In genomic region chr5:24474723-24475261, GRCm38 (mm10) we compare ENCODE assay signal across 8 mouse cellular contexts. TPM values are rescaled to one million over a fixed set of nuclear protein-coding genes. Genes with fewer than 3 reads are reported as not detected.
DNase-seq lines count a peak whose midpoint lies in the region; ATAC-seq and TF ChIP-seq lines count a peak whose summit lies in the region.

No protein-coding gene starts in this region.

- 0 out of 2 replicates have a peak overlapping the region, but pooled peaks have one; percentile 27 for H3K27ac ChIP-seq in intestine, embryonic 15.5 days
- no peak overlapping the region for H3K27ac ChIP-seq in liver, adult 2 months (replicated peaks; ENCODE audit: insufficient read depth, low read depth, low read length)
- no peak overlapping the region for H3K27ac ChIP-seq in neural tube, embryonic 12.5 days

- 4% methylated on average over 67 of the region's 67 CpGs for WGBS in intestine, embryonic 15.5 days
- 39% methylated on average over 67 of the region's 67 CpGs for WGBS in liver, adult 2 months
- WGBS in neural tube, embryonic 12.5 days: 3% methylated on average over 67 of the region's 67 CpGs

- no peak for TF ChIP-seq CTCF in liver, adult 2 months (IDR thresholded peaks at IDR 0.05; ENCODE audit: low read depth, low read length)

- H3K79me2 ChIP-seq in liver, adult 2 months (ENCODE audit: control insufficient read depth, insufficient read depth, low read length): peaks cover 39% of the 10 kb centered on the region

- DNase-seq in cerebellum, postnatal 14 days: peak; percentile 41 to 49
- DNase-seq in cerebellum, adult 9-11 months: no peak
- peak; percentile 75 for DNase-seq in adrenal gland, postnatal 10 days
- peak; percentile 42 for DNase-seq in gastrocnemius, postnatal 25 days
- no peak for DNase-seq in liver, adult 2 months (ENCODE audit: extremely low read depth, low read depth, low spot score)
- DNase-seq in thymus, postnatal 14 days: peak; percentile 64

- no peaks in the 10 kb centered on the region for H3K9me3 ChIP-seq in intestine, embryonic 15.5 days
- no peaks in the 10 kb centered on the region for H3K9me3 ChIP-seq in neural tube, embryonic 12.5 days

- peak overlapping the region; percentile 47 for H3K4me3 ChIP-seq in intestine, embryonic 15.5 days (replicated peaks)
- H3K4me3 ChIP-seq in liver, adult 2 months (ENCODE audit: insufficient read depth, low read depth, low read length): peak overlapping the region; percentile 4; the same call in 1 of the 2 replicates
- peak overlapping the region; percentile 40 for H3K4me3 ChIP-seq in neural tube, embryonic 12.5 days

- H3K27me3 ChIP-seq in intestine, embryonic 15.5 days (replicated peaks): peaks cover 9% of the 10 kb centered on the region; the same call in 1 of the 2 replicates
- no peaks in the 10 kb centered on the region for H3K27me3 ChIP-seq in liver, adult 2 months (ENCODE audit: control insufficient read depth, insufficient read depth, low read length)
- H3K27me3 ChIP-seq in neural tube, embryonic 12.5 days (replicated peaks): peaks cover 35% of the 10 kb centered on the region

- H3K36me3 ChIP-seq in intestine, embryonic 15.5 days: peaks cover 25% of the 10 kb centered on the region
- no peaks in the 10 kb centered on the region; the same call in 1 of the 2 replicates for H3K36me3 ChIP-seq in liver, adult 2 months (ENCODE audit: control insufficient read depth, insufficient read depth, low read length)
- H3K36me3 ChIP-seq in neural tube, embryonic 12.5 days: peaks cover 33% of the 10 kb centered on the region

- ATAC-seq in intestine, embryonic 15.5 days: 0 out of 2 replicates have a peak, but pooled peaks have one; percentile 22
- ATAC-seq in neural tube, embryonic 12.5 days (ENCODE audit: low FRiP score, low read depth): no peak

- H3K9ac ChIP-seq in intestine, embryonic 15.5 days: peak overlapping the region; percentile 42
- H3K9ac ChIP-seq in liver, adult 2 months (ENCODE audit: low read depth, low read length): no peak overlapping the region
- peak overlapping the region; percentile 53 for H3K9ac ChIP-seq in neural tube, embryonic 12.5 days

- H3K4me2 ChIP-seq in intestine, embryonic 15.5 days (replicated peaks): peak overlapping the region; percentile 71
- peak overlapping the region; percentile 68 for H3K4me2 ChIP-seq in neural tube, embryonic 12.5 days (replicated peaks)

- no peak for TF ChIP-seq POLR2A in liver, adult 2 months (IDR thresholded peaks at IDR 0.05; ENCODE audit: extremely low read depth, insufficient read depth, low read length)

- H3K4me1 ChIP-seq in intestine, embryonic 15.5 days (replicated peaks): peaks cover 35% of the 10 kb centered on the region
- H3K4me1 ChIP-seq in liver, adult 2 months (ENCODE audit: control insufficient read depth, insufficient read depth, low read length): no peaks in the 10 kb centered on the region
- peaks cover 28% of the 10 kb centered on the region for H3K4me1 ChIP-seq in neural tube, embryonic 12.5 days

RNA-seq across cellular contexts. Expression of gene Agap3, which starts 22.8 kb away (rescaled TPM):
- total RNA-seq in adrenal gland, postnatal 10 days (2021): 10 to 100 TPM; 67.6 to 72.2 TPM
- total RNA-seq in gastrocnemius, postnatal 25 days (2021): 10 to 100 TPM; 52.4 to 56.0 TPM
- 28.7 and 28.9 TPM in 2 replicates for polyA plus RNA-seq in intestine, embryonic 15.5 days (2015; fragmentation: Nextera tagmentation; extraction: Ambion mirVana)
- 13.8 and 17.9 TPM in 2 replicates for total RNA-seq in liver, adult 2 months (2014; rRNA removed)
- 33.7 and 37.8 TPM in 2 replicates for polyA plus RNA-seq in liver, adult 2 months (2012; rRNA removed)
- polyA plus RNA-seq in neural tube, embryonic 12.5 days (2016; fragmentation: Nextera tagmentation; extraction: Ambion mirVana): 109 and 113 TPM in 2 replicates

RNA-seq across cellular contexts. Expression of gene Tmub1, which starts 27.1 kb away (rescaled TPM):
- 10 to 100 TPM in 1 of 2 experiments, 1 to 10 TPM in 1; 9.1 to 10.5 TPM for total RNA-seq in adrenal gland, postnatal 10 days (2021)
- total RNA-seq in gastrocnemius, postnatal 25 days (2021): 10 to 100 TPM; 17.2 to 18.9 TPM
- polyA plus RNA-seq in intestine, embryonic 15.5 days (2015; fragmentation: Nextera tagmentation; extraction: Ambion mirVana): 22.4 and 23.6 TPM in 2 replicates
- total RNA-seq in liver, adult 2 months (2014; rRNA removed): 5.2 and 6.2 TPM in 2 replicates
- 30.7 and 35.2 TPM in 2 replicates for polyA plus RNA-seq in liver, adult 2 months (2012; rRNA removed)
- polyA plus RNA-seq in neural tube, embryonic 12.5 days (2016; fragmentation: Nextera tagmentation; extraction: Ambion mirVana): 35.3 and 40.0 TPM in 2 replicates

RNA-seq across cellular contexts. Expression of gene Fastk, which starts 29.7 kb away (rescaled TPM):
- 100 to 1,000 TPM; 129 to 172 TPM for total RNA-seq in adrenal gland, postnatal 10 days (2021)
- total RNA-seq in gastrocnemius, postnatal 25 days (2021): 100 to 1,000 TPM; 169 to 176 TPM
- polyA plus RNA-seq in intestine, embryonic 15.5 days (2015; fragmentation: Nextera tagmentation; extraction: Ambion mirVana): 104 and 110 TPM in 2 replicates
- total RNA-seq in liver, adult 2 months (2014; rRNA removed): 22.3 and 28.5 TPM in 2 replicates
- polyA plus RNA-seq in liver, adult 2 months (2012; rRNA removed): 104 and 166 TPM in 2 replicates
- polyA plus RNA-seq in neural tube, embryonic 12.5 days (2016; fragmentation: Nextera tagmentation; extraction: Ambion mirVana): 114 TPM in 2 replicates

RNA-seq across cellular contexts. Expression of gene Slc4a2, which starts 51.2 kb away (rescaled TPM):
- total RNA-seq in adrenal gland, postnatal 10 days (2021): 10 to 100 TPM; 58.7 to 60.9 TPM
- 10 to 100 TPM; 17.9 to 19.9 TPM for total RNA-seq in gastrocnemius, postnatal 25 days (2021)
- 41.1 and 46.9 TPM in 2 replicates for polyA plus RNA-seq in intestine, embryonic 15.5 days (2015; fragmentation: Nextera tagmentation; extraction: Ambion mirVana)
- total RNA-seq in liver, adult 2 months (2014; rRNA removed): 15.4 and 22.7 TPM in 2 replicates
- polyA plus RNA-seq in liver, adult 2 months (2012; rRNA removed): 33.5 and 40.4 TPM in 2 replicates
- polyA plus RNA-seq in neural tube, embryonic 12.5 days (2016; fragmentation: Nextera tagmentation; extraction: Ambion mirVana): 23.0 and 24.3 TPM in 2 replicates

RNA-seq across cellular contexts. Expression of gene Cdk5, which starts 51.5 kb away (rescaled TPM):
- 10 to 100 TPM; 37.9 to 41.3 TPM for total RNA-seq in adrenal gland, postnatal 10 days (2021)
- 10 to 100 TPM; 11.7 to 13.7 TPM for total RNA-seq in gastrocnemius, postnatal 25 days (2021)
- 35.5 and 38.3 TPM in 2 replicates for polyA plus RNA-seq in intestine, embryonic 15.5 days (2015; fragmentation: Nextera tagmentation; extraction: Ambion mirVana)
- 9.5 and 10.0 TPM in 2 replicates for total RNA-seq in liver, adult 2 months (2014; rRNA removed)
- polyA plus RNA-seq in liver, adult 2 months (2012; rRNA removed): 34.6 and 38.4 TPM in 2 replicates
- polyA plus RNA-seq in neural tube, embryonic 12.5 days (2016; fragmentation: Nextera tagmentation; extraction: Ambion mirVana): 75.4 and 79.2 TPM in 2 replicates

Comparison
In these comparisons a context has a peak if more than half of its experiments do, and no peak if none do; other contexts are left out.
1. DNase-seq: peak in cerebellum, postnatal 14 days (2 of 2), adrenal gland, postnatal 10 days (single experiment), gastrocnemius, postnatal 25 days (single experiment) and thymus, postnatal 14 days (single experiment); none in cerebellum, adult 9-11 months (single experiment) and liver, adult 2 months (single experiment).
2. Peak in every context shown above with its lines, with median percentiles within 50 percentile points of each other: H3K4me3 ChIP-seq.